Mouse (Mus musculus) cerebellum, adult (tissue): Measurements from ENCODE around the gene Apon.
"Not testable (repeated sequence)": the region's sequence is repeated elsewhere in the genome, so short reads cannot be mapped to it uniquely, and the experiment has no call there.

Experiments
- ATAC-seq: cut with Nextera tagmentation; 2 replicates; pipeline ENCODE4 v1.9.2; 2017; ENCODE audit warnings: mild to moderate bottlenecking, moderate library complexity, mixed read lengths; ENCODE audit not compliant: insufficient number of reproducible peaks, low FRiP score, low TSS enrichment

Apon gene

DNA sequence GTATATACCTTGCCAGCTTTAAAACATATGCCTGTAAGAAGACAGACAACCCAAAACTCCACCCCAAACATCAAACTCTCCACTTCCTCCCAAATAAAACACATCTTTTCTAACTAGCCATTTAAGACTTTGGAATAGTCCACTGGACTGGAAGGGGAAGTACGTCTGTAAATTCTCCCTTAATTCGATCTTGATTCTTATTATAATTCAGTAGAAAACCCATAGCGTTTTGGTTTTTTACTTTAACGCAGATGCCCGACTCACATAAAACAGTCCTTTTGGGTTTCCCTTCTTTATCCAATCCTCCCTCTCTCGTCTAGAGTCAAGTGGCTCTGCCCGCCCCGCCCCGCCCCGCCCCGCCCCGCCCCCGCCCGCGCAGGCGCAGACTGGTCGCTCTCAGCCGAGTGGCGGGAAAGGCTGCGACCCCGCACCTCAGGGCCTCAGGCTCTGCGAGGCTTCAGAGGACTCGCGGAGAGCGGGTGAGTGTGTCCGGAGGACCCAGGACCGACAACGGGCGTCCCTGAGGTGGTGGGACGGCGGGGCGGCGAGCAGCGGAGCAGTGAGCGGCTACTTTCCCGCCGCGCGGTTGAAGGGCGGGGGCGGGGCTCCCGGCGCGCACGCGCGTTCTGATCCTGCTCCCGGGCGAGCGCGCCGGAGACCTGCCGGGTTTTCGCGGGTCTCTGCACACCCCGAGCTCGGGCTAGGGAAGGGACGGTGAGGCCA is 22.0 kb upstream of the Apon start, which contains the start of gene Timeless:
Timeless (plus strand) TSS at position 369 of the 723 bp plus-strand sequence.
- ATAC-seq = peak; percentile 83

DNA sequence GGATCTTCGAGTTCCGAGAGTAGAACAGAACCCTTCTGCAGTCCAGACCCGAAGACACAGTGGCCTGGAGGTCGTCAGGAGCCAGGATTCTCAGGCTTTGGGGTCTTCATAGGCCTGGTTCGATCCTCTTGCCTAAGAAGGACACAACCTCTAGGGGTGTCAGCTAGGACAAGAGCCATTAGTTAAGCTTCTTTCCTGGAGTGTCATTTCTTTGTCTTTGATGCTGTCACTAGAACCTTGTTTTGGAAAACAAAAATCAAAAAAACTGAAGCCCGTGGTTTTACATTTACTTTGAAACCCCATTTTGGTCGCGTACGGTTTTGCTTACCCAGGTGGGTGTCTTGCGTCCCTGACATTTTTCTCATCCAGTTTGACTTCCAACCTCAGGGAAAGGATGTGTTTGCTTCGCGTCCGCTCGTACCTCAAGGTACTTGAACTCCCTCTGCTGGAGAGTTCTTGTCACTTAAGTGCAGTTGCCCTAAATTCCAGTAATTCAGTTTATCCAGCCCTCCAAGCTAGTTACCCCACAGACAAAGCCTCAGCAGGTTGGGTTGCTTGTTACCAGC is 21.4 kb upstream of the Apon start:
- peak; percentile 76 for ATAC-seq

DNA sequence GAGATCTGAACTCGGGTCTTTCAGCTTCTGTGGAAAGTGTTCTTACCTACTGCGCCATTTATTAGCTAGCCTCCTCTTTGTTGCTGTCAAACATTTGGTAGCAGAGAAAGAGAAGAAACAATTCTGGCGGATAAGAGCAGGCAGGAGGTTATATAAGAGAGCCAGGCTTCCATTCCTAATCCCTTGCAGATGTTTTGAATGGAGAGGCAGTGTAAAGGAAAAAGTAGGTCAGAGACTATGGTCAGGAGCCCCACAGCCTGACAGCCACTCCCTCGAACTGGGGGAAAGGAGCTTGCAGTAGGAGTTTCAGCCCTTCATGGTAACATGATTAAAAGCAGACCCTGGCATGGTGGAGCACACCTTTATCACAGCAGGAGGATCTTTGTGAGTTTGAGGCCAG is 17.6 kb upstream of the Apon start:
- ATAC-seq = no peak

DNA sequence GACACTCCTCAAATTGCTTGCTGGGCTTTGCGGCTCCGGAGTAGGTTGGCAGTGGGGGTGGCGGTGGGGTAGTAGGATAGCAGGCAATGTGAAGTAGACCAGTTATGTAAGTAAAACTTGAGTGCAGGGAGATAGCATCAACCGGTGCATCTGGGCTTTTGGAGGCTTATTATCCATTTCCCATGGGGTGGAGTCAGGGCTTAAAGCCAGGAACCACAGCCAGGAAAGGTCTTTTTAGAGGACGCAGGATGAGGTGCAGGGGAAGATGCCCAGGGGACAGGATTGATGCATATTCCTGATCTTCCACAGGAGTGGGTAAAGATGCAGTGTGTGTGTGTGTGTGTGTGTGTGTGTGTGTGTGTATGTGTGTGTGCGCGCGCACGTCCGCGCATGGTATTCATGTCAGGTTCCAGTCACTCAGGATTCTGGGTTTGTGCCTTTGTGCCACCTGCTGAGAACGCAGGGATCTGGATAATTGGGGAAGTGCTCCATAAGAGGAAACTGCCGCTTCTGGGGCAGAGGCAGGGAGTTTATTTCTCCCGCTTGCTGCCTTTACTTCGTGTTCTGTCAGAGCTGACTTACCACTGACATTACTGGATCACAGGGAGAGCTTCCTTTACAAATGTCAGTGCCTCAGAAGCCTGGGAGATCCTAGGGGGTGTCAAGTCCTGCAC is 16.0 kb upstream of the Apon start:
- no peak for ATAC-seq

DNA sequence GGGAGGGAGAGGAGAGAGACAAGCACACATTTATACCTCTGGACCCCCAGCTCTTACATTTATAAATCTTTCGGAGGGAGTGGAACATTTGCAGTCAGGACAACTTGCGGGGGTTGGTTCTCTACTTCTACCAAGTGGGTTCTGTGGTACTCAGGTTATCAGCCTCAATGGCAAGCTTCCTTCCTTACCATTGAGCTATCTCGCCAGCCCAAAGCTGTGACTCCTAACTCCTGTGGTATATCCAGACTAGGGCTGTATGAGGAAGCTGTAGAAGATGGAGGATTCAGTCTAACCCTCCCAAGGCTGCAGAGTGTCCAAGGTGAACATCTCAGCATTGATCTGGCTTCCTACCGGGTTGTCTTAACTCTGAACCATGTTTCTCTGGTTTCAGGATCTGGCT is 14.8 kb upstream of the Apon start:
- ATAC-seq = no peak

DNA sequence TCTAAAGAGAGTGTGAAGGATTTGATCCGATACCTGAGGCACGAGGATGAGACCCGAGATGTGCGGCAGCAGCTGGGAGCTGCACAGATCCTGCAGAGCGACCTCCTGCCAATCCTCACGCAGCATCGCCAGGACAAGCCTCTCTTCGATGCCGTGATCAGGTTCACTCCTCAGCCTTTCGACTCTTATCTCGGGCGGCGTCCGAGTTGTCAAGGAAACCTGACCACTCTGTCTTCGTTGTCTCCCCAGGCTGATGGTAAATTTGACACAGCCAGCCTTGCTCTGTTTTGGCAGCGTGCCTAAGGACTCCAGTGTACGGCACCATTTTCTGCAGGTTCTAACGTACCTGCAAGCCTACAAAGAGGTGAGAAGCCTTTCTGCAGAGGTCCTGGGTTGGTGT is 13.8 kb upstream of the Apon start:
- no peak for ATAC-seq

DNA sequence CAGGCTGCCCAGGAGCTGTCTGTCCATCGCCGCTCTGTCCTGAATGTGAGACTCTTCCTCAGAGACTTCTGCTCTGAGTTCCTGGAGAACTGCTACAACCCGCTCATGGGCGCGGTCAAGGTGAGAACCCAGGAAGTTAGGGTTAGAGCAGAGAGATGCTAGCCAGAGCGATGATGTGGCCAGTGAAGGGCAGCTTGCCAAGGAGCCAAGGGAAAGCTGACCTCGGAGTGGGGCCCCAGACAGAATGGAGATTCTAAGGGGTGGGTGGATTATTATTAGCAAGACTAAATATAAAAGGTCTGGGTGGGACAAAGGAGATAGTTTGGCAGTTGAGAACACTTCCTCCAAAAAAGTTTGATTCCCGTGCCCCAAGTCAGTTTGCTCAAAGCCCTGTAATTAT is 10.6 kb upstream of the Apon start:
- no peak for ATAC-seq

DNA sequence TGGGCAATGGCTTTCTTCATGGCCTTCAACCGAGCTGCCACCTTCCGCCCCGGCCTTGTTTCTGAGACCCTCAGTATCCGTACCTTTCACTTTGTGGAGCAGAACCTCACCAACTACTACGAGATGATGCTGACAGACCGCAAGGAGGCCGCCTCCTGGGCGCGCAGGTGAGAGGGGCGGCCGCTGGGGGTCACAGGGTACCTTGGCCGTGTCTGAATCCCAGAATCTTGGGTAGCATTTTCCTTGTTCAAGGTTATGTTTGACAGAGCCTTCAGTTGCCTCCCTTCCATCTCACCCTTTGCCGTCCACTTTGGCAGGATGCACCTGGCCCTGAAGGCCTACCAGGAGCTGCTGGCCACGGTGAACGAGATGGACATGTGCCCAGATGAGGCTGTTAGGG is 9.8 kb upstream of the Apon start:
- ATAC-seq = no peak

DNA sequence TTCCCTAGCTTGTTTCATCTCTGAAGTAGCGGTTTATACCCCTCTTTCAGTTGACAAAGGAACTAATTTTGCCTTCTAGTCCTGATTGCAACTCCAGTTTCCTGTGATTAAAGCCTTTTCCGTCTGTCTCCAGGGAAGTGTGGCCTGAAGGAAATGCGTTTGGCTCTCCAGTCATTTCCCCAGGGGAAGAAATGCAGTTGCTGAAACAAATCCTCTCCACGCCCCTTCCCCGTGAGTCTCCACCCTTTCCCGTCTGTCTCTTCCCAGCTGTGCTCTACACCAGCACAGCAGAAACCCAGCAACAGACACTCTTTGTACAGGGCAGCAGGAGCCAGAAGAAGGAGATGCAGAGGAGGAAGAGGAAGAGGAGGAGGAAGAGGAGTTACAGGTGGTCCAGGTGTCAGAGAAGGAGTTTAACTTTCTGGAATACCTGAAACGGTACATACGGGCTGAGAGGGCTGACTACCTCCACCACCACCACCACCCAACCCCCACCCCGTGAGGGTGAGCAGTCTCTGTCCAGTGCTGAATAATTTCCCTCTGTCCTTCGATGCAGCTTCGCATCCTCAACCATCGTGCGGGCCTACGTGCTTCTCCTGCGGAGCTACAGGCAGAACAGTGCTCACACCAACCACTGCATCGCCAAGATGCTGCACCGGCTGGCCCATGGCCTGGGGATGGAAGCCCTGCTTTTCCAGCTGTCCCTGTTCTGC is 6.7 kb upstream of the Apon start:
- ATAC-seq = no peak

DNA sequence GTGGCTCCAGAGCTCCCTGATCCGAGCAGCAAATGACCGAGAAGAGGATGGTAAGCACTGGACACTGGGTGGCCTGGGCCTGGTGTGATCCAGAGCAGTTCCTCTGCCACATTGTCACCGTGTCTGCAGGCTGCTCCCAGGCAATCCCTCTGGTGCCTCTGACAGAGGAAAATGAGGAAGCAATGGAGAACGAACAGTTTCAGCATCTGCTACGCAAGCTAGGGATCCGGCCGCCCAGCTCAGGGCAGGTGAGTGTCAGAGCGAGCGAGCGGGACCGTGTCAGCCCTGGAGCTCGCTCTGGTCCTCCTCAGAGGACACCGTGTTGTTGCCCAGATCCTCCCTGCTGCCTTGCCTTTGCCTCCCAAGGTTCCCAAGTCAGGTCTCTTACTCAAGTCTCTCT is 3.3 kb upstream of the Apon start:
- ATAC-seq = no peak

DNA sequence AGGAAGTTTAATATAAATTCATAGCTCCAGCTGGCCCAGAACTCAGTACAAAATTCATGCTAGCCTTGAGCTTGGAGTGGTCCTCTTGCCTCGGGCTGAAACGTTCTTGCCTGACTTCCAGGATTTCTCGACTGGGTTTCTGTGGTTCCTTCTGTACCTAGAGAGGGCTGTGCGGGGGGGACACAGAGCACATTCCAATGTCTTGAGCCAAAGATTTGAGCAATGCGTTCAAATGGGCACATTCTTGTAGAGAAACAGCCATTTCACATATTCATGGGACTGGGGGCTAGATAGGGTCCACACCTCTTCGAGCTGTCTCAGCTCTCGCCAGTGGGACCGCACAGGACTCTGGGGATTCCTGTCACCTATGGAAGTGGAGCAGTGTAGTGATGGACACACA is 2.0 kb downstream of the Apon start:
- no peak for ATAC-seq

DNA sequence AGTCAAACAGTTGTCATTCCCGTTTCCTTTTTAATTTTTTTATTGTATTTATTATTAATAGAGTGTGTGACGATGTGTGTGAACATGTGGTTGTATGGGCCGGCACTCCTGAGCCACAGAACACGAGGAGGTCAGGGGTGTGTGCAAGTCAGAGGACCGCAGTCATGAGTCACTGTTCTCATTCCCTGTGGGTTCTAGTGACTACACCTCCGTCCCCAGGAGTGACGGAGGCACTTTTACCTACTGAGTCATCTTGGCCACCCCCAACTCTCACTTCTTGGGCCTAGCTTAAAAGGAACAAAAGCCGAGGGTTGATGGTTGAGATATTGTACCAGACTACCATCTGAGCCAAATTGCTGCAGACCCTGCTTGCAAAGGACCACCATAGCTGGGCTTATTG is 2.4 kb downstream of the Apon start:
- ATAC-seq = no peak

DNA sequence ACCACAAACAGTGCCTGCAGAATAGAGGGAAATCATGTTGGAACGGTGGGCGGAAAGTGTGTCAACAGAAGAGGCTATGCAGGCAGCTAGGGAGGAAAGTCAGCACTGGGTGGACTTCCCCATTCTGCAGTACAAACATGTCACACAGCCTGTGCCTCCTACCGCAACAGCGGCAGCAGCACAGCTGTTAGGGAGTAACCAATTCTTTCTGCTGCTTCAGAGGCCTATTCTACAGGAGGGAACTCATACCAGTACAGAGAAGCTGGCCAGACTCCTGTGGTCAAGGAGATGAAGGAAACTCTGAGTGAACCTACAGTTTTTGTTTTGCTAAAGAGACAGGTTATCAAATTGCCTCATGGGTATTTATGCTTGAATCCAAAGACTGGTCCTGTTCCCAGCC is 5.1 kb downstream of the Apon start:
- no peak for ATAC-seq

DNA sequence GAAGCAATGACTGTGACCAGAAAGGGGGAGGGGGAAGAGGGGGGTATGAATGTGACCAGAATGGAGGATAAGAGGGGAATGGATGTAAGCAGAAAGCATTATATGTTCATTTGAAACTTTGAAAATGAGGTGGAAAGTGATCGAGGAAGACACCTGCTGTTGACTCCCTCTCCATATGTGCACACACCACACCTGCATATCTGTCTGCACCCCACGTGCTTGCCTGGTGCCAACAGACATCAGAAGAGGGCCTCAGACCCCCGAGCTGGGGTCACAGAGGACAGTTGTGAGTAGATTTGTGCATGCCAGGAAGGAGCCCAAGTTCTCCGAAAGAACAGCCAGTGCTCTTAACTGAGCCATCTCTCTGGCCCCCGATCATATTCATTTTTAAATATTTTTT is 6.0 kb downstream of the Apon start:
- ATAC-seq = no peak

DNA sequence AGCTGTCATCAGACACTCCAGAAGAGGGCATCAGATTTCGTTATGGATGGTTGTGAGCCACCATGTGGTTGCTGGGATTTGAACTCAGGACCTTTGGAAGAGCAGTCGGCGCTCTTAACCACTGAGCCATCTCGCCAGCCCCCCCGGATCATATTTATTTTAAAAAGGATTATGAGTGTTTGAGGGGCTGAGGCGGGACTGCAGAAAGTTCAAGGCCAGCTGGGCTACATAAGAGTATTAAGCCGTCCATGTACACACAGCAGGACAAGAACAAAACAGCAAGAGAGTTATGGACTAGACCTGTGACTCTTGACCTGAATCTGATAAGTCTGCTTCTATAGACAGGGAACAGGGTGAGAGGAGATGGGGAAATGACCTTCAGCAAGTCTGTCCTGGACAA is 6.5 kb downstream of the Apon start:
- not testable (repeated sequence) for ATAC-seq

DNA sequence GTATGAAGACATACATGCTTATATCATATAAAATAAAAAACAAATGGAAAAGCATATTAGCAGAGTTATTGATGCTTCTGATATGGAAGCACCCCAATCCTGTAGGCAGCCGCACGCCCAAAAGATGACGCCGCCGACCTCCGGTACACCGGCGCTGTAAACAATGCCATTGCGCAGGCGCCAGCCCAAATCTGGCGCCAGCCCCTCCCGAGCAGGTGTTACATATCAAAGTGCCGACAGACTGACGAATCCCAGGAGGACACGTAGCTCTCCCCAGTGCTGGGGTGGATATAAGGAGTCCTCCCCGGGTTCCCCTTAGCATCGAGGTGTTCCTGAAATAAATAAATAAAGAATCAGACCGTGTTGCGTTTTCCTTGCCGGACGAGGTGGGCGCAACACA is 8.4 kb downstream of the Apon start:
- ATAC-seq = no peak

DNA sequence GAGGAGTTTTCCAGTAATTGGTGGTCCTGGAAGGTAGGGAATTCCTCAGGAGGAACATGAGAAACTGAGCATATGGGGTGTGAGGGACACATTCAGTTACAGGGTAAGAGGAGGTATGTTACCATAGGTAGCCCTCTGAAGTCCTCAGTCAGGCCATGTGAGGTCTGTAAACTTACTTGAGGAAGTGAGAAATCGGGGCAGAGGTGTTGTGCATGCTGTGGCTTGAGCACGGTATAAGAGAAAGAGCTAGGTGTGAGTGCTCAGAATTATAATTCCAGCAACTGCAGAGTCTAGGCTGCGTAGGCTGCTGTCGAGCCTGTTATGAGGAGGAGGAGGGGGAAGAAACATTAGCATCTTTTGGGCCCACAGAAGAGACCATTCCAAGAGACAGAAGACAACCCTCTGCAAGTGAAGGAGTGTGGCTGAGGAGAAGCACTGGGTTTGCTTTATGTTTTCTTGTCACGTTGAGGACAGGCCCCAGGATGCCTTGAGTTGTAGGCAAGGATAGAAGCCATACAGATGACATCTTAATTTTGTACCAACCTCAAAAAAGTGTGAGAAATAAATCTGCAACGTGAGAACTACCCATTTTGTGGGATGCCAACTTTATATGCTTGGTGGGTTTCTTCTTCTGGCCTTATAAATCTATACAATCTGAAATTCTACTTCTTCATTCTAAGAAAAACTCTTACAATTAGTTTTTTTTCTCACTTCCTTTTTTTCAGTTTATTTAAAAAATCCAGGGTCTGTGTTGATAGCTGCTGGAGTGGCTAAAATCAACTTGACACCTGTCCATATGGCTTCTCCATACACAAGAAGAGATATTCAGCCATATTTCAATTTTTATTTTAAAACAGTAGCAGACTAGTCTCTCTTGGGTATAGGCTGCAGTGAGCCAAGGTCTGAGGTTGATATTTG is 9.8 kb downstream of the Apon start:
- no peak for ATAC-seq

DNA sequence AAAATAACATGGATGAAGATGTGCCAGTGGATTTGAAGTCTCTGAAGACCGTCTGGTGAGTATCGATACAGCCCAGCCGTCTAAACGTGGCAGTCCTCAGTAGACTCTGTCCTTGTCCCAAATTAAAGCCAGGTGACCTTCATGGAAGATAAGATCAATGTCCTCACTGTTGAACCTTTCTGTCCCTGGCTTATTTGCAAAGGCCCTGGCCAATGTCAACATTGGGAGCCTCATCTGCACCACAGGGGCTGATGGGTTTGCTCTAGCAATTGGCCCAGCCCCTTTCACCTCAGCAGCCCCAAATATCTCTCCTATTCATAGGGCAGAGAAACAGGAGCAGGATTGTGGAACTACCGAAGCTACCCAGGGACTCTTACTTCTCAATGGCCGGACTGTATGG is 14.5 kb downstream of the Apon start, which contains the start of gene Apof:
Apof (plus strand) TSS at position 301 of the 400 bp plus-strand sequence.
- ATAC-seq = no peak

DNA sequence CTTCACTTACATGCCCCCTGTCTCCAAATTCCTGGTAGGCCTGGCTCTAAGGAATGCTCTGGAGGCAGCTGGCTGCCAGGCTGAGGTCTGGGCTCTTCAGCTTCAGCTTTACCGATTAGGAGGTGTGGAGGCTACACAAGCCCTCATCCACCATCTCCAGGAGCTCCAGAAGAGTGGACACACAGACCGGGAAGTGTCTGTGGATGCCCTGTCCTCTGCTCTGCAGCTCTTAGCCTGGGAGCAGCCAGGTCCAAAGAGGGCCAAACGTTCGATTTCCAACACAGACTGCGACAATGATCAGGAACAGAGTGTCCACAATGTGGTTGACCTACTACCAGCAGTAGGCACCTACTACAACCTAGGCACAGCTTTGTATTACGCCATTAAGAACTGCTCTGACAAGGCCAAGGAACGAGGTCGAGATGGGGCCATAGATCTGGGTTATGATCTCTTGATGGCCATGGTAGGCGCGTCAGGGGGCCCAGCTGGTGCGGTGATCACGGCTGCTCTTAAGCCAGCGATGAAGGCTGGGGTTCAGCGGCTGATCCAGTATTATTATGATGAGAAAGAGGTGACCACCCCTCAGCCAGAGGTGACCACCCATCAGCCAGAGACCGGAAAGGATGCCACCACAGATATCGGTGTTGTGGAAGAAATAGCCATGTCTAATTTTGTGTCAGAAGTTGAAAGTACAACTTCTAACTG is 15.5 kb downstream of the Apon start:
- no peak for ATAC-seq
